Mouse (Mus musculus) neural tube, embryonic 10.5 days (tissue): ENCODE data around the gene Ctnnd1.

ENCODE experiments used
- DNase-seq: peaks from one replicate; pipeline ENCODE4 v3.0.0-alpha.2; 2017; ENCODE audit warnings: low spot score; ENCODE audit errors: extremely low spot score

The Ctnnd1 gene

GRCm38 (mm10) chr2:84612764-84613163 is 37.8 kb downstream of the Ctnnd1 start:
- DNase-seq, result no peak

DNA sequence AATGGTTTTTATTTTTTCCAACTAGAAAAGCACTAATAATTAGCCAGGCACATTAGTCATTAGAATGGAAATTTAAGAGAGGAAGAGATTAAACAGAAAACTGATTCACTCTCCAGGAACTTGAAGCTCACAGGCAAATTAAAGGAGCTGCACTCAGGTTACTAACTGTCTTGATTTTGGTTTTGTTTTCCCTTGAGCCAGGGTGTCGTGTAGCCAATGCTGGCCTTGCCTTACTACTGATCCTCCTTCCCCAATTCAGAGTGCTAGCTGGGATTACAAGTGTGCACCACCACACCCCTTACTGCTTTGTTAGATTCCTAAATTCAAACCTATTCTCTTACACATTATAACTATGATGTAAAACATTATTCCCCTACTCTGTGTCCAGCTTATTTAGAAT is 42.7 kb downstream of the Ctnnd1 start:
- DNase-seq, result no peak

GRCm38 (mm10) chr2:84600977-84601376 is 49.6 kb downstream of the Ctnnd1 start:
- DNase-seq, result no peak

- DNase-seq, result no peak
These were observed 51.2 kb downstream of the Ctnnd1 start for GRCm38 (mm10) chr2:84599270-84599888.

DNA sequence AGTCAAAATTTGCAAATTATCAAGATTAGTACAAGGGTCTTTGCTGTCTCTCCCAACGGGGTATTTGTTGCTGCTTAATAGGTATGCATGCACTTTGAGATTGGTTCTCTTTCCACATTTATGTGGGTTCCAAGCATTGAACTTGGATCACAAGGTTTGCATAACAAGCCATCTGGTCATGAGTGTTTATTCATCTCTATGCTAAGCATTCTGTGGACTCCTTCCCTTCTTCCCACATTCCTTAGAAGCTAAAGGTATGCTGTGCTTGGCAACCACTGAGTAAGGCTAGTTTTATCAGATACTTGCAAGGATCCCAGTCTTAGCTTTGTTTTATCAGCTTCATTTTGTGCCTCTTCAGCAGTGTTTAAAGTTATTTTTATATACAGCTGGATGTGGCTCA is 53.4 kb downstream of the Ctnnd1 start:
- no peak for DNase-seq

DNA sequence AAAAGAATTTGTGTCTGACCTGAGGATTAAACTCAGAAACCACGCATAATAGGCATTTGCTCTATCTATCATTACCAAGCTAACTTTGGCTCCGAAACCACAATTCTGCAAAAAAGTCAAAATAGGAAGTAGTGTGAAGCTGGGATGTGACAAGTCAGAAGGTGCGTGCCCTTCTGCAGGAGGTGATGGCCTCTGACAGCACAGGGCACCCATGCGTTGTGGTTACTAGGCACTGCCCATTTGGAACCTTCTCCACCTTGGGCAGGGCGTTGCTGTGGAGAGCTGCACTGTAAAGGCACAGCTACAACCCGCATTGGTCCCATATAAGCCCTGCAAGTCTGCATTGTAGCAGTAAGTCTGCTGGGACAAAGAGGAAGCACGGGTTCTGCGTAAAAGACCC is 57.8 kb downstream of the Ctnnd1 start:
- DNase-seq, result no peak

- no peak for DNase-seq
These were observed 64.9 kb downstream of the Ctnnd1 start for GRCm38 (mm10) chr2:84585700-84586099.

GRCm38 (mm10) chr2:84582286-84582685 is 68.3 kb downstream of the Ctnnd1 start:
- no peak for DNase-seq

DNA sequence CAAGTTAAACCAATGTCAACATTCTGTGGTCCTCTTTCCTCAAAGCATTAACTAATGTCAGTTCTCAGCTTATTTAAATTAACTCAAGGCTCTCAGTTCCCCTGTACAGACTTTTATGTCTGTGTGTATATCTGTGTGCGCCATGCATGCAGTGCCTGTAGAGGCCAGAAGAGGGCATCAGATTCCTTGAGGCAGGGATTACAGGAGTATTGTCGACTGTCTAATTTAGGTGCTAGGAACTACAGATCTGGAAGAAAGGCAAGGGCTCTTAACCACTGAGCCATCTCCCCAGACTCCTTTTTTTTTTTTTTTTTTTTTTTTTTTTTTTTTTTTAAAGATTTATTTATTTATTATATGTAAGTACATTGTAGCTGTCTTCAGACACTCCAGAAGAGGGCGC is 69.4 kb downstream of the Ctnnd1 start:
- DNase-seq, result no peak

GRCm38 (mm10) chr2:84579311-84579710 is 71.3 kb downstream of the Ctnnd1 start:
- no peak for DNase-seq

DNA sequence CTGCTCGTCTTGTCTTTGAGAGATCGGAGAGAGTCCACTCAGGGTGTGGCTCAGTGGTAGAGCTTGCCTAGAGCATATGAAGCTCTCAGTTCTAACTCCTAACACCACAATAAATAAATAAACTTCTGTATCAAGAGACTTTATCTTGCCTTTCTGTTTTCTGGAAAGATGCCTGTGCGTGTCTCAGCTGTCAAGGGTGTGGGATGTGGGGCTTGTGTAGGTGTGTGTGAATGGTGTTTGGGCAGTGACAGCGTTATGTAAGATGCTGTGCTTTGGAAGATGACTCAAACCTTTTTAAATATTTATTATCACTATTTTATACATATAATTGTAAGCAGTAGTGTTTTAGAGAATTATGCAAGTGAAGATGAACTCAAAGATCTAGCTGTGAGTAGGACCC is 76.4 kb downstream of the Ctnnd1 start:
- no peak for DNase-seq

DNA sequence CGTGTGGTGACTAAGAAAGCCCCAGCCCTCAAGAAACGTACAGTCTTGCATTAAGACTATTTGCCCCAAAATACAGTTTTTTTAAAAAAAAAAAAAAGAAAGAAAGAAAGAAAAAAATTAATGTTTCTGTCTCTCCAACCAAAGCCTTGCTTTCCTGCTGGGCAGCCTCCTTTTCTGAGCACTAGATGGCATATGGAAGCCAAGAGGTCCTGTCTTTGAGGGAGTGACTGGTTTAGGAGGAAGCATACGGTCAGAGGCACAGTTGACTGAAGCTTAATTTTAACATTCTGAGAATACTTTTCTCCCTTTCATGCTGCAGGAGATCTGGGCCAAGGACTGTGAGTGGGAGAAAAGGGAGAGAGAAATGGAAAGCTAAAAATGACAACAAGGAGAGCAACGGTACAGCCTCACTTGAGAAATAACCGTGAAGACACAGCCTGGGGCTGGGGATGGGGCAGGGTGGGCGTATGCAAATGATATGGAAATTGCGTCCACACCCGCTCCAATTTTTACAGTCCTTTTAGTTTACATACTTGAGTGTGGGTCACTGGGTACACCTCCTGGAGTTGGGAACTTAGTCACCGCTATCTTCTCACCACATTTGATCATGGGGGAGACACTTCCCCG is 93.6 kb downstream of the Ctnnd1 start:
- DNase-seq, result no peak

DNA sequence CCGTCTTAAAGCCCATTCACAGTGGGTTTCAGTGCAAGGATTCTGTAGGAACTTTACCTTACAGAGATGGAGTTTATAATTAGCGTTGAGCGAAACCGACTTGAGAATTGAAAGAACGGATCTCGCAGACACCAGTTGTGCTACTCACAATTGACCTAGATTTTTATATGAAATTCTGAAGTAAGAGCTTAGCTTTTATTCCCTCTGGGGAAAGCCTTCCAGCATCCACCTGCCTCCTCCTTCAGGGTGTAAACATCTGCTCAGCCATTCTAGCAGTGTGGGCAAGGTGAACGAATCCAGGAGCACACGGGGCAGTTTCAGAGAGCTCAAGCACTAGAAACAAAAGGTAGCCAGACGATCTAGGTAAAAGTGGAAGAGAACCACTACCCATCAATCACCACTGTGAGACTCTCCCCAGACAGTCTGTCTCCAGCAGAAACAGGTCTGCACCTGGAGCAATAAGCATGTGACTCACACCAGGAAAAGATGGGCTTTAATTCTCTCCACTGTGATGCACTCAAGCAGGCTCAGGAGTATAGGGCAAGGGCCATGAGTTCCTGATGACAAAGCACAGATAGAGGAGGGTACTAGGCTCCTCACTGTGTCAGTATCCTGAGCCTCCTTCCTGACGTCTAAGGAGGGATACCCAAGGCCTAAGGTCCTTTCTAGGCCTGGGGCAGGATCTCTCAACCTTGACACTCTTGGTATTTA is 99.0 kb downstream of the Ctnnd1 start:
- no peak for DNase-seq
